Mouse (Mus musculus): ENCODE results near the gene Zmiz1.

Gene Zmiz1

DNA sequence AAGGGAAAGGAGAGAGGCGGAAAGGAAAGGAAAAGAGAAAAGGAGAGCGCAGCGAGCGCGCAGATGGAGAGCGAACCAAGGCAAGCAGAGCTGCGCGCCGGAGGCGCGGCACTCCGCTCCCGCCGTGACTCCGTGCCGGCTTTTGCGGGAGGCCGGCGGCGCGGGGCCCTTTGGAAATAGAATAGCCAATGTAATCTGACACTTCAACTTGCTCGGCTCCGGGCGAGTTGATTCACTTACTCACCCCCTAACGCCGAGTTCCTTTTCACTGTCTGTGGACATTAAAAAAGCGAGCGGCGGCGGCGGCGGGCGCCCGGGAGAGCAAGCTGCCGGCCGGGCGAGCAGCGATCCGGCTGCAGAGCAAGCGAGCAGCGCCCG lies at the start of gene Zmiz1:
Gene Zmiz1, plus strand, starts transcription at position 170 of the 378 bp plus-strand sequence.
- peak; percentile 93 to 98 for DNase-seq (ENCODE audit: inconsistent age in 2 of 2, low spot score in 1 of 2)

DNA sequence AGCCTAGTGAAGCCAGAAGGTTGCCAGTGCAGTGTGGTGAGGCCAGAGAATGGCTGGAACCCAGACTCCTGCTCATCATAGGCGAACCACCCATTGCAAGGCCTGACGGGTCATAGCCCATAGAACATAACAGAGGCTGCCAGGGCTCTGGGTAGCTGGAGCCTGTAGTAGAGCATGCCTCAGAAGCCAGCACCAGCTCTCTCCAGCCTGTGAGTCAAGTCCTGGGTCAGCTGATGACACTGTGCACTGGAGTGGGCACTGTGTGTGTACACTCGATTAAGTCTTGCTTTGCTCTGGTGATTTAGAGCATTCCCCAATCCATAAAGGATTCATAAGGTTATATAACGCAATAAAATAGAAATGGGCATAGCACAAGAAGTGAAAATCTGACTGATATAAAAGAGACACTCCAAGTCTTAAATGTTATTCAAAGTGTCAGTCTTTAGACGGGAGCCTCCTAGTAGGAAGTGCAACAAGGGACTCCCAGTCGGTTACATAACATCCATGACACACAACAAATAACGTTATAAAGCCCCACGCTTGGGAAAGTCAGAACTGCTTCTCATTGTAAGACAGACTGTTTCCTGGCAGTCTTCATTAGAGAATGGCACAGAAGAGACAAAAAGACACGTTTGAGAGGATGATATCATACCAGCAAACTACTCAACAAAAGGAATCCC lies 47.0 kb upstream of the Zmiz1 start:
- peak in 1 of 2 experiments; percentile 24 for DNase-seq (ENCODE audit: inconsistent age in 2 of 2, low spot score in 1 of 2)

DNA sequence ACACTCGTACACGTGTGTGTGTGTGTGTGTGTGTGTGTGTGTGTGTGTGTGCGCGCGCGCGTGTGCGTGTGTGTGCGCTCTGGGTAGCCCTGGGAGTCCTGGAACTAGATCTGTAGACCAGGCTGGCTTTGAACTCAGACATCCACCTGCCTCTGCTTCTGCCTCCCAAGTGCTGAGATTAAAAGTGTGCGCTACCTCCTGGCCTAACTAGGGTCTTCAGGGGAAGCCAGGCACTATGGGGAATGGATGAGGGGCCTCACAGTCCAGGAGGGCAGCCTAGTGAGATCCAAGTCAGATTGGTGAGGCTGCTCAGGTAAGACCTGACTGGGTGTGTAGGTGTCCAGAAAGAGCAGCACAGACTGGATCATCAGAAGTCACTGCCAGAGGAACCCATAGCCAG lies 46.2 kb upstream of the Zmiz1 start:
- DNase-seq (ENCODE audit: inconsistent age in 2 of 2, low spot score in 1 of 2), result no peak

DNA sequence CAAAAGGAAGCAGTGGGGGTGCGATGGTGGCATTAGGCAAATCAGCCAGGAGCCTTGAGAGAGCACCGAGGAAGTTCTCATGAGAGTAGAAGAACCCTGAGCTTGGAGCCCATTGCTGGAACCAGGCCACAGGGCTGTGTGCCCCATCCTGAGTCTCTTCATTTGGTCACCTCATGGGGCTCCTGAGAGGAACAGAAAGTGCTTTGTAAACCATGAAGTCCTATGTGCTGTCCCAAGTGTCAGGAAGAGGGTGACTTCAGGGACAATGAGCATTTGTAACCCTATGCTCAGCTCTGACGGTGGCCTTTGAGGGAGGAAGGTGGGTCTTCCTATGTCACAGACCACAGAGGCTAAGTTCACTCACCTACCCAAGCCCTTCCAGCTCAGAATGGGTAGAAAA lies 45.5 kb upstream of the Zmiz1 start:
- DNase-seq (ENCODE audit: inconsistent age in 2 of 2, low spot score in 1 of 2), result no peak

DNA sequence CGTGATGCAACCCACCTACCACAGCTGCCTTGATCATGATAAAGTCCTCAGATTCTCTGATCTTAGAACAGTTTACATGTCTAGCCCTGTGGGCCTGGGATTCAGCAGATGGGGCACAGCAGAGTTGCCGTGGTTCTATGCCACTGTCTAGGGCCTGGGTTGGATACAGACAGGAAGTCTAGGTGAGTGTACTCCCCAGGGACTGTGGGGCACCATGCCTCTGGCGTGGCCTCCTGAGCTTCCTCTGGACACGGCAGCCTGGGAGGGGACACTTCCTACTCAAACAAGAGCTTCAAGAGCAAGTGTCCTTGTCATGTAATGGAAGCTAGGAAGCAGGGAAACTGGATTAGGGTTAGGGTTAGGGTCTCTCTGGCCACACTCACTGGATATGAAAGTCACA lies 44.9 kb upstream of the Zmiz1 start:
- DNase-seq (ENCODE audit: inconsistent age in 2 of 2, low spot score in 1 of 2), result no peak

DNA sequence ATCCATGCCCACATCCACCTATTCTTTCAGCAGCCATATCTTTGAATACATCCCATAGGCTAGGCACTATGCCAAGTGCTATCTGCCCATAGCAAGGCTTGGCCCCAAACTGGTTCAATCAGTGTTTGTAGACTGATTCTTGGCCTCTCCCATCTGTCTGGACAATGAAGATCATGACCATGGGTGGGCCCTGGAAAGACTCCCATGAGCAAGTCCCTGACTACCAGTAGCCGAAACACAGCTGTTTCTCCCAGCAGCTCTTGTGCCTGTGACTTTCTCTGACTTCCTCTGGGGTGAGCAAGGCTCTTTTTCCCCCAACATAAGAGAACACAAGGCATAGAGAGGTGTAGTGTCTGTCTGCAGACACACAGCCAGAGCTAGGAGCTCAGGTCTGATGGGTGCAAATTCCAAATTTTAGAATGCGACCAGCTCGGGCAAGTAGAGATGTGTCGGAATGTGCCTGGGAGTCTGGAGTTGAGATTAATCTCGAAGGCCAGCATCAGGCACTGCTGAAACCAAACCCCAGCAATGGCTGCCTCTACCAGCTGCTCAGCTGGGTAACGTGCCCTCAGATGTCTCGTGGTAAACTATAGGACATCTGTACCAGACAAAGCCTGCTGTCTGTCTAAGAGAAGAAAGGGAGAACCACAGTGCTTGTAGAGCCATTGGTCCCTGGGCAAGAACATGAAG lies 38.8 kb upstream of the Zmiz1 start:
- DNase-seq (ENCODE audit: inconsistent age in 2 of 2, low spot score in 1 of 2), result peak in 1 of 2 experiments; percentile 6

DNA sequence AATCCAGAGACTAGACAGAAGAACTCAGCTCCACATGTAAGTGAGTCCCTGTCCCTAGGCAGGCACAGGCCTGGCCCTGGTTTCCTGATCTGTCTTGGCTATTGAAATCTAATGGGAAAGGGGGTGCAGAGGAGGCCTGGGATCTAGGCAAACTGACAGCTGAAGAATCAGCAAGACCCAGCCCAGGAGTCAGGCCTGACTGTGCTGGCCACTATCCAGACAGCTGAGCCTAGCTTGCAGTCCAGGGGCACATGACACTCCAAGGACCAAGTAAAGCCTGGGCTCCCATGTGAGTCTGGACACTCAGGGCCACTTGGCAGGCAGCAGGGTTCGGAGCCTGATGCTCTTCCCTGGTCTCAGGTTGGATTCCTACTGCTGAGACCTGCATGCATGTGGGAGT lies 38.0 kb upstream of the Zmiz1 start:
- DNase-seq (ENCODE audit: inconsistent age in 2 of 2, low spot score in 1 of 2), result peak; percentile 80 to 91

DNA sequence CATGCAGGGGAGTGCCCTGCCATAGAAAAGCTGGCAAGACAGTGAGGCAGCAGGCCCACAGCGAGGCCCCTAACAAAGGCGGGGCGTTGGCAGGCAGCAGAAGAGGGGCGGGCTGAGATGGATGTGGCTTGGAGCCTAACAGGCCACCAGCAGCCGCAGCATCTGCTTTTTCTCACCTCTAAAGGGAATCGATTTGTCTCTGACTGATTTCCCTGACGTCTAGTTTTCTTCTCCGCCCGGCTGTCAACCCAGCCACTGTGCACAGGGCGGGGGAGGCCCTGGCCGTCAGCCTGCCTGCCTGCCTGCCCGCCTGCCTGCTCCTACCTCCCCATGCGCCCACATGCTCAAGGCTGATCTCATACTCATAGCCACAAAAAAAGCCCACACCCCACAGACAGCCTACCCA lies 37.4 kb upstream of the Zmiz1 start:
- peak in 1 of 2 experiments; percentile 47 for DNase-seq (ENCODE audit: inconsistent age in 2 of 2, low spot score in 1 of 2)

DNA sequence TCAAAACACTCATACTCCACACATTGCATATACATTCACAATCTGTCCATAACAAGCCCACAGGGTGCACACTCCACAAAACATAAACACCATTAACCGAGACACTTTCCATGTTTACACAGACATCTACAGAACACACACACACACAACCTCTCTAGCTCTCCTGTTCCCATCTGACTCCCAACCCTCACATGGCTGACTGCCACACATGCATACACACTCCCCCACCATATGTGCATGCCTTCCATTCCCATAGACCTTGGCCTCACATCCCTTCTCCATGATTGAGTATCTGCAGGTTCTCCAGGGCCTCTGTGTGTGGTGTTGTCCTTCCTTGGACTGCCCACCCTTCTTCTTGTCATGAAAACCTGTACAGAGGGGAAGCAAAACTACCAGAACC lies 36.0 kb upstream of the Zmiz1 start:
- DNase-seq (ENCODE audit: inconsistent age in 2 of 2, low spot score in 1 of 2), result no peak

DNA sequence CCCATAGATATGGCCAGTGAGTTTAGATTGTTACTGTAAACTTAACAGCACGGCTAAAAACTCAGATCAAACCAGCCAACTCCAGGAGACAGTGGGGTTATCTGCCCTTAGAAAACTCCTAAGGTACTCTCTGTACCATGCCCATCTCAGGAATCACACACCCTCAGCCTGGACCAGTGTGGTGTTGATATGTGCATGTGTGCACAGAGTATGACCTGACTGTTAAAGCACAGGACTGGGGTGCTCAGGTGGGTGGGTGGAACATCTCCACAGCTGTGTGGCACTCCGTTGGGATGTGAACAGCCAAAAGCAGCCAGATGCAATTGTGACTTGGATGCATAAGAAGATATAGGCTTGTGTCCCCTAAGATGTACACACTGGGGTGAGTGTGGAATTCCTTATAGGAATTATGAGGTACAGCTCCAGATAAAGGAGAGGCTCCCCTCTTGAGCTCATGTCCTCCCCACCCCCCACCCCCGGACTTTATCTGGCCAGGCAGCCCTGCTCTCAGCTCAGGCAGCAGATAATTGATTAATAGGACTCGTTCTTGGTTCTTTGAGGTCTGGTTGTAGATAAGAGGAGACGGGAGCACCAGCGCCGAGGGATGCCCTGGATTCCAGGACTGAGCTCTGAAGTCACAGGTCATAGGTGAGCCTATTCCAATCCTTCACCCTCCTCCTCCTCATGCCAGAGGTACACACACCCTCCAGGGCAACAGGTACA lies 35.1 kb upstream of the Zmiz1 start:
- no peak for DNase-seq (ENCODE audit: inconsistent age in 2 of 2, low spot score in 1 of 2)

DNA sequence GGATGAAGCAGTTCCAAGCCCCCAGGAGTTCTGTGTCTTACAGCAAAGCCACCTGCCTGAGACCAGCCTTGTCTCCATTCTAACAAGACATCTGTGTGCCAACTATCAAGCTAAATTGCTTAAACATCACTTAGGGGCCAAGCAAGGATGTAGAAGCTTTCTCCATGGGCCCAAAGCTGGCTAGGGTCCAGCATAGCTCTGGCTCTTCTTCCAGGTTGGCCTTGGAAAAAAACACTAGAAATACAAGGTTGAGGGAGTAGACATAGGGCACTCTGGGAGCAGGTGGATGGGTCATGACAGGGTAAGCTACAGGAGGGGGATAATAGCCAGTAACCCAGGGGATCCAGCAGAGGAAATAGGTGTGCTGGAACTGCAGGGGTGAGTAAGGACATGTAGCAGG lies 20.7 kb upstream of the Zmiz1 start:
- DNase-seq (ENCODE audit: inconsistent age in 2 of 2, low spot score in 1 of 2), result peak in 1 of 2 experiments; percentile 62

DNA sequence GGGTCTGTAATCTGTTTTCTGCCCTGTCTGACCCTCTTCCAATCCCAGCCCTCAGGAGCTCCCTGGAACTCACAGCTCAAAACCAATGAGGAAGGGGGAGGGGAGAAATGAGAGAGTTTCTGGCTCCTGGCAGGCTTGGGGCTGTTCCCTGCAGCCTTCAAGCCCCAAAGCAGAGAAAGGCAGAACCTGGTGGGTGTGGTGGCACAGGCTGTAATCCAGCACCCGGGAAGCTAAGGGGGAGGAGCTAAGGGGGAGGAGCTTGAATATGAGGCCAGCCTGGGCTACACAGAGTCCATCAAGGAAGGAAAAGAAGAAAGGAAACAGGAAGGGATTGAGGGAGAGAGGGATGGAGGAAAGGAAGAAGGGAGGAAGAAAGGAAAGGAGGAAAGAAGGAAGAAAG lies 18.9 kb upstream of the Zmiz1 start:
- no peak for DNase-seq (ENCODE audit: inconsistent age in 2 of 2, low spot score in 1 of 2)

DNA sequence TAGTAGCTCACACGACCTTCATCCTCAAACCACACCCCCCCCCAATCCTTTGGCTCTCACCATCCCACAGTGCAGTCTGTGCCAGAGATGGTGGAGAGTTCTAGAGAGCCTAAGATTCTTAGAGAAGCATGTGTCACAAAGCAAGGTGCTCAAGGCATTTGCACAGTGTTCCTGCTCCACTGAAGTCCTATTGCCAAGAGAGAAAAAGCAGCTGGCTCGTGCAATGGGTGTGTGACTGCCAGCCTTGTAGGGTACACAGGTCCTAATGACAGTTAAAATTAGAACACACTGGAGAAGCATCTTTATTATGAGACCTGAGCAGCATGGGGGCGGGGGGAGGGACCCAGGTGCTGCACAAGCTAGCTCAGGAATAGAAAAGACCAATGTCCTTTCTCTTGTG lies 18.2 kb upstream of the Zmiz1 start:
- no peak for DNase-seq (ENCODE audit: inconsistent age in 2 of 2, low spot score in 1 of 2)

DNA sequence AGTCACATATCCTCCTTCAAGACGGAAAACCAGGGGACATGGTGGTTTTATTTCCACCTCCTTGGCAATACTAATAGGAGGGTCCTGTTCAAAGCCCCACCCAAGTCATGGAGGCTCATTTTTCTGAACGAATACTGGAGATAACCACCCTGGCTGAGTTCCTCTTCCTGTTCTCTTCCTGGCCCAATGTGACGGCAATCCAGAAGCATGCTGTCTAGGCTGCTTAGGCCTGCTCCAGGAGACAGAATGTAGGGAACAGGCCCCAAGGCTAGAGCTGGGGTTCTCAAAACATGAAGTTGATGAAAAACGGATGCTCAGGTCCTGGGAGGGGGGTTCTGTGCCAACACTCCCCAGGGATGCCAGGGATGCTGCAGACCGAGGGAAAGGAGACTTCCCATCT lies 17.5 kb upstream of the Zmiz1 start:
- DNase-seq (ENCODE audit: inconsistent age in 2 of 2, low spot score in 1 of 2), result no peak

DNA sequence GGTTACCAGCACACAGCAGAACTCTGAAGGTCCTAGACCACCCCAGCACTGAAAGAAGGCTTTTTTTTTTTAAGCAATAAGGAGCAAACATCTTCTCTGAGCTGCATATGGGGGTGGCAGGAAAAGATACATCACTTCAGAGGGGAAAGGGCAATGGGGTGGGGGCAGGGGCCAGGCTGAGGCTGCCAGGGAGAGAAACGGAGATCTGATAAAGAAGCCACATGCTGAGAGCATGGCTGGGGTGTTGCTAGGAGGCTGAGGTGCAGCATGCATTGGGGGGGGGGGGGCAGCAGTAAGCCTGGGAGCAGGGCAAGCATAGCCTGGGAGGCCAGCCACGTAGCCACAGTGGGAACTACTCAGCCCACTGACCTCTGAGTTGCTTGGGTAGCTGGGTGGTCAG lies 16.3 kb upstream of the Zmiz1 start:
- no peak for DNase-seq (ENCODE audit: inconsistent age in 2 of 2, low spot score in 1 of 2)

DNA sequence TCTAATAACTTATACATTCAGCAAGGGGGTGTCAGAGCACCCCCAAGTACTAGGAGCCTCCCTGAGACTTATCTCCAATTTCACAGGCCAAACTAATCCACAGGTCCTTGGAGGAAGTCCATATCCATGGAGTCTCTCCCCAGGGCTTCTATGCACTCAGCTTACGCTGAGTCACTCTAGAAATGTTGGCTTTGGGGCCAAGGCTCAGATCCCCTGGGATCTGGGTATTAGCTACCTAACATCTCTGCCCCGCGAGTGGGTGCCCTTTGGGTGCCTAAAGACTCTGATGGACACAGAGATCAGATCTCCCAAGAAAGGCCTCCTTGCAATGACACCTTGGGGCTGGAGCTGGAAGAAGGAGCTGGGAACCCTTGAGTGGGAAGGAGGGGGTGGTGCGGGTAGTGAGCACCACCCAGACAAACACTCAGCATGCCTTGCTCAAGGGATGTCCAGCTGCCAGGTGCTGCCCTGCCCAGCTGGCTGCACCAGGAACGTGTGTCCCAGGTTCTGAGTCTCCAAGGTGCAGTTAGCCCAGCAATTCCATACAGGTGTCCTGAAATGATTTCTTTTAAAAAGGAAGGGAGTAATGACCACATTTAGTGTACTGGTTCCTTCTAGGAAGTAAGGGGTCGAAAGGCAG lies 11.7 kb upstream of the Zmiz1 start:
- DNase-seq (ENCODE audit: inconsistent age in 2 of 2, low spot score in 1 of 2), result peak in 1 of 2 experiments; percentile 2

DNA sequence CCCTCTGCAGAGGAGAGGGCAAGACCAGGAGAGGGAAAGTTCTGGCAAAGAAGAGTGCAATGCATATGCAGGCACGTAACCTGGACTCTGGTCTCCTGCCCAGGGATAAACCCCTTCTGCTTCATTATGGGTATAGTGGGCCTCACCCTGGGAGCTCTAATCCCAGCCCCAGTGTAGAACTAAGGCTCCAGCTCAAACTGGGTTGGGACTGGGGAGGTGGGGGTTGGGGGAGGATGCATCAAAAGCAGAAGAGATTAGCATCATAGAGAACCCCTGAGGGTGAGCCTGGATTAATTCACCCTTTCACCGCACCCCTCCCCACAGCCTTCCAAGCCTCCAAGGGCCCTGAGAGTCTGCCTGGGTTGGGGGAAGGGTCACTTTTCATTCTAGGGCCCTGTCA lies 10.5 kb upstream of the Zmiz1 start:
- no peak for DNase-seq (ENCODE audit: inconsistent age in 2 of 2, low spot score in 1 of 2)

DNA sequence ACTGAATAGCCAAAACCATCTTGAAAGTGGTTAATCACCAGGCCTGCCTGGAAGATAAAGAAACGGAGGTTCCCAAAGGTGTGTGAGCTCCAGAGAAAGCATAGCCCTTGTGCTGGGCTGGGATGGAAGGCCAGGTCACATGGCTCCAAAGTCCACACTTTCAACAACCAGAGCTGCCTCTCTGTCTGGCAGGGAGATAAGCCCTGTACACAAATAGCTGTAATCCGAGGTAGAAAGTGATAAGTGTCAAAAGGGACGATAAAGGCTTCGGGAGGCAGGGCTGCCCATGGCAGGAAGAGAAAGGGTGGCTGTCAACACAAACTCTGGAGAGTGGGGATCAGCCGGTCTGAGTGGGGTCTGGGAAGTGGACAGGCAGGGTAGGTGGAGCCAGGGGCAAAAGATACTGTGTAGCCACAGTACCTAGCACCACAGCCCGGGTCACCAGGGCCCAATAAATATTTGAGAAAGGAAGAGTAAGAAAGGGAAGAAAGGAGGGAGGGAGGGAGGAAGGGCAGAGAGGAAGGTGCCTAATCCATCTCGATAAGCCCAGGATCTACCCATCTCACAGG lies 7.8 kb upstream of the Zmiz1 start:
- DNase-seq (ENCODE audit: inconsistent age in 2 of 2, low spot score in 1 of 2), result peak in 1 of 2 experiments; percentile 3

DNA sequence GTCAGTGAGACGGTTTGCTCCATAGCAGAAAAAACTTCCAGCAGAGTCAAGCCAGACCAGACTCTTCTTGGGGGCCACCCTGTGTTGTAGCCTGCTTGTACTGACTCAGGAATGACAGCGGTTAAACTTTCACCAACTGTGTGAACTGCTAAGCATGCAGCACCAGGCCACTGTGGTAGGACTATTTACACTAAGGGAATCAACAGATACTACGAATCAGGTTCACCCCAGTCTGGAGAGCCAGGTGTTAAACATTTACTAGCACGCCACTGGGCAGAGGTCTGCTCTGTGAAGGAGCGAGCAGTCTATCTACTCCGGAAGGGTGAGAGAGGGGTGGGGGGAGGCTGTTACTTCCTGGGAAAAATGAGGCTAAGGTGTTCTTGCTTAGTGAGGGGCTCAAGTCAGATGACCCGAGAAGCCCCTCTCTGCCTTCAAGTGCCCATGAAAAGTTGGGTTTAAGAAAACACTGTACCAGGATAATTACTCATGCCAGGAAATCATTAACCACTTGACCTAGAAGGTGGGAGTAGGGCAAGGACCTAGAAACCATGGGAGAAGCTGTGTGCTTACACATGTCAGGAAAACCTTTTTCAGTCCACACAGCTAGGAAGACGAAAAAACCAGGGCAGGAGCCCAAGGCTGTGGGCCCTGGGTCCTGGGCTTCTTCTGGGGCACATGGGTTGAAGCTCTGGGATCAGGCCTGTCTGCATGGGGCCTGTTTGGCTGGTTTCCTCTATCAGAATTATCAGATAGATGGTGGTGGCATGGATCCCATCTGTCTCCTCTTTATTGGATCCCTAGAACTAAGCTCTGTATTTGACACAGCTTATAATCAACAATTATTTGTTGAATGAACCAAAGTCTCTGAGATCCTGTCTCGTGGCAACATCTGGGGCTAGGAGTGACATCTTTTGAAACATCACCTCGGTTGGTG lies 7.0 kb upstream of the Zmiz1 start:
- peak in 1 of 2 experiments; percentile 2 for DNase-seq (ENCODE audit: inconsistent age in 2 of 2, low spot score in 1 of 2)

DNA sequence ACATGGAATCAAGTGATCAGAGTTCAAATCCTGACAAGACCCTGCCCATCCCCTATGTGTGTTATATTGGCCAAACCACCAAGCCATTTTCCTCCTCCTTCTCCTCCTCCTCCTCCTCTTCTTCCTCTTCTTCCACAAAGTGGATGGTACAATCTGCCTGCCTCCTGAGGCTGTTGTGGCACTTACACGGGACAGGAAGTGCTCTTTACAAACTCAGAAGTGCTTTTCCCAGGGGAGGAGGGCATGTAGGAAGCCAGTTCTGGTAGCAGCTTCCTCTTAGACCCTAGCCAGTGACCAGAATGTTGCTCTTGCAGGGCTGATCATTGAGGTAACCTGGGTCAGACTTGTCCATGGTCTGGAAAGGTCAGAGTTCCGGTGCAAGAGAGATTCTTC lies 6.4 kb upstream of the Zmiz1 start:
- peak in 1 of 2 experiments; percentile 36 for DNase-seq (ENCODE audit: inconsistent age in 2 of 2, low spot score in 1 of 2)

All from adrenal gland, adult (tissue).